Mouse (Mus musculus) midbrain, embryonic 11.5 days (tissue): ENCODE measurements around the gene Mapk8ip2. TPM values are rescaled to one million over a fixed set of nuclear protein-coding genes. Genes with fewer than 3 reads are reported as not detected.
A peak's percentile ranks its signal among the peaks of the same experiment; 100 is the strongest.

Source experiments
- ATAC-seq: fragments of 200-750 bp; cut with Nextera tagmentation; 2 replicates; pipeline ENCODE4 v1.8.0; 2017; ENCODE audit warnings: moderate TSS enrichment, moderate library complexity; ENCODE audit not compliant: low FRiP score
- DNase-seq: peaks from one replicate; pipeline ENCODE4 v3.0.0; 2015; ENCODE audit warnings: low spot score; ENCODE audit errors: missing footprints
- H3K27ac ChIP-seq: fragments of 300-500 bp; sonication (generic); 2 replicates; pipeline ENCODE4 v1.5.1; 2014; ENCODE audit warnings: low read depth, low read length
- H3K27me3 ChIP-seq: fragments of 300-500 bp; sonication (generic); 2 replicates; pipeline ENCODE4 v1.6.1; 2014; ENCODE audit warnings: mild to moderate bottlenecking, low read length, moderate library complexity, mixed read lengths; ENCODE audit not compliant: control insufficient read depth, insufficient read depth
- H3K36me3 ChIP-seq: fragments of 300-500 bp; sonication (generic); 2 replicates; pipeline ENCODE4 v1.6.1; 2014; ENCODE audit warnings: mild to moderate bottlenecking, low read length, moderate library complexity, mixed read lengths; ENCODE audit not compliant: control insufficient read depth, insufficient read depth
- H3K4me1 ChIP-seq: fragments of 300-500 bp; sonication (generic); 2 replicates; pipeline ENCODE4 v1.6.1; 2014; ENCODE audit warnings: low read length; ENCODE audit not compliant: control insufficient read depth, insufficient read depth
- H3K4me2 ChIP-seq: fragments of 300-500 bp; sonication (generic); 2 replicates; pipeline ENCODE4 v1.6.1; 2014; ENCODE audit warnings: mild to moderate bottlenecking, moderate library complexity
- H3K4me3 ChIP-seq: fragments of 300-500 bp; sonication (generic); 2 replicates; pipeline ENCODE4 v1.5.1; 2014; ENCODE audit warnings: low read depth, low read length
- H3K9ac ChIP-seq: fragments of 300-500 bp; sonication (generic); 2 replicates; pipeline ENCODE4 v1.6.1; 2014; ENCODE audit warnings: low read length
- H3K9me3 ChIP-seq: fragments of 300-500 bp; sonication (generic); 2 replicates; pipeline ENCODE4 v1.6.1; 2016; ENCODE audit warnings: low read length; ENCODE audit not compliant: control insufficient read depth
- WGBS: fragments of 180-500 bp; shearing (Covaris S2); extraction: QIAGEN DNeasy Blood & Tissue Kit; methylation state at CpG from one replicate; pipeline ENCODE4 v1.1.7; 2014; 5-methylcytosine and 5-hydroxymethylcytosine counted together
- polyA plus RNA-seq: library from polyadenylated mRNA; unstranded; fragments of >200 nt; fragmentation: Nextera tagmentation; extraction: Ambion mirVana; gene quantifications from 2 replicates; pipeline ENCODE4 v1.2.1, GENCODE M21; 2014

The Mapk8ip2 gene
- 23.6 TPM in 2 replicates for polyA plus RNA-seq

GRCm38 (mm10) chr15:89453865-89454478 is at the start of gene Mapk8ip2:
Mapk8ip2 (plus strand) TSS chr15:89453913.
- H3K27ac ChIP-seq = peak within 1 kb of the TSS; percentile 54

GRCm38 (mm10) chr15:89404831-89405623 is 48.7 kb upstream of the Mapk8ip2 start:
- Histone ChIP-seq H3K4me2 (no peak overlapping the region), H3K4me3 (no peak overlapping the region), H3K27me3 (no peaks in the 10 kb centered on the region), H3K36me3 (no peaks in the 10 kb centered on the region), H3K4me1 (no peaks in the 10 kb centered on the region), H3K27ac (no peak overlapping the region), H3K9me3 (no peaks in the 10 kb centered on the region), H3K9ac (no peak overlapping the region)
- no peak for ATAC-seq
- peak; percentile 54 for DNase-seq
- WGBS = 85% methylated on average over 10 of the region's 10 CpGs

More at GRCm38 (mm10) chr15:89453865-89454478, at the start of gene Mapk8ip2:
- Histone ChIP-seq H3K9ac (peak within 1 kb of the TSS; percentile 84), H3K36me3 (peaks cover 16% of the 10 kb centered on the region; the same call in 1 of the 2 replicates), H3K4me1 (peaks cover 11% of the 10 kb centered on the region), H3K9me3 (no peaks in the 10 kb centered on the region), H3K27me3 (0 out of 2 replicates have a peak, but pooled peaks cover 5% of the 10 kb centered on the region), H3K4me3 (peak within 1 kb of the TSS; percentile 84), H3K4me2 (peak within 1 kb of the TSS; percentile 78)
- DNase-seq (peak; percentile 97), ATAC-seq (peak; percentile 84)
- under 1% methylated on average over 53 of the region's 53 CpGs for WGBS

DNA sequence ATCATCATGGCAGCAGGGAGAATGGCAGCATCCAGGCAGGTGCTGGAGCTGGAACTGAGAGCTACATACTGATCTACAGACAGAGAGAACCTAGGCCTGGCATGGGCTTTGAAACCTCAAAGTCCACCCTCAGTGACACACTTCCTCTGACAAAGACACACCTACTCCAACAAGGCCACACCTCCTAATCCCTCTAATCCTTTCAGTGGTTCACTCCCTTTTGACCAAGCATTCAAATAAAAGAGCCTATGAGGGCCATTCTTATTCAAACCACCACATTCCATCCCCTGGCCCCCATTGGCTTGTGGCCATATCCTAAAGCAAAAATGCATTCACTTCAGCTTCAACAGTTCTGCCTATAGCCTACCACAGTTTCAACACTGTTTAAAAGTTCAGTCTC is 47.0 kb upstream of the Mapk8ip2 start:
- H3K9me3 ChIP-seq = no peaks in the 10 kb centered on the region
- H3K27me3 ChIP-seq = no peaks in the 10 kb centered on the region
- no peak overlapping the region for H3K9ac ChIP-seq
- no peaks in the 10 kb centered on the region for H3K36me3 ChIP-seq
- no peaks in the 10 kb centered on the region for H3K4me1 ChIP-seq
- ATAC-seq = no peak
- no peak overlapping the region for H3K27ac ChIP-seq
- H3K4me2 ChIP-seq = no peak overlapping the region
- H3K4me3 ChIP-seq = no peak overlapping the region
- peak; percentile 21 for DNase-seq

DNA sequence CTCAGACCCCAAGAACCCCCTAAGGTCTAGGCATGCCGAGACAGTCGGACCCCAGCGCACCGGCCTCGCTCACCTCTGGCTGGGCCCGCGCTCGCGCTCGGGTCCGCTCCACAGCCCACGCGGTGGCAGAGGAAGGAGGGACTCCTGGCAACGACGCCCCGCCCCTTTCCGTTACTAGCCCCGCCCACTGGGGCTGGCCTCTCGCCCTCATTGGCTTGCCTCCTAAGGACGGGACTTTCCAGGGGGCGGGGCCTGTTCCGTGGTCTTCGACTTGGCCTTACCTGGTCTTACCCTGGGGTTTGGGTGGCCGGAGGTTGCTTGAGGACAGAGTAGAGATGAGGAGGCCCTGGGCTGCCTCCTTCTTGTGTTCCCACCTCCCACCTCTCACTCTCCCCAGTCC is 43.6 kb upstream of the Mapk8ip2 start, which contains the start of gene Syce3:
TSS of gene Syce3 (minus strand) at position 386 of the 400 bp plus-strand sequence.
- Histone ChIP-seq H3K9ac (no peak within 1 kb of the TSS), H3K36me3 (no peaks in the 10 kb centered on the region), H3K4me2 (no peak within 1 kb of the TSS), H3K4me1 (no peaks in the 10 kb centered on the region), H3K27me3 (no peaks in the 10 kb centered on the region), H3K9me3 (no peaks in the 10 kb centered on the region), H3K27ac (no peak within 1 kb of the TSS), H3K4me3 (no peak within 1 kb of the TSS)
- DNase-seq = peak; percentile 49
- no peak for ATAC-seq
- 83% methylated on average over 16 of the region's 24 CpGs for WGBS

GRCm38 (mm10) chr15:89415282-89415681 is 38.4 kb upstream of the Mapk8ip2 start:
- Histone ChIP-seq H3K27me3 (no peaks in the 10 kb centered on the region), H3K4me3 (no peak overlapping the region), H3K36me3 (peaks cover under 1% of the 10 kb centered on the region; the same call in 1 of the 2 replicates), H3K4me2 (no peak overlapping the region), H3K4me1 (no peaks in the 10 kb centered on the region), H3K9ac (no peak overlapping the region), H3K9me3 (no peaks in the 10 kb centered on the region), H3K27ac (no peak overlapping the region)
- 92% methylated on average over 8 of the region's 8 CpGs for WGBS
- DNase-seq (peak; percentile 47), ATAC-seq (no peak)

- no peak for DNase-seq
- WGBS = 93% methylated on average over 9 of the region's 9 CpGs
- Histone ChIP-seq H3K9ac (no peak overlapping the region), H3K9me3 (no peaks in the 10 kb centered on the region), H3K4me3 (no peak overlapping the region), H3K36me3 (peaks cover 7% of the 10 kb centered on the region; the same call in 1 of the 2 replicates), H3K4me1 (no peaks in the 10 kb centered on the region), H3K27ac (no peak overlapping the region), H3K4me2 (no peak overlapping the region), H3K27me3 (no peaks in the 10 kb centered on the region)
- no peak for ATAC-seq
Measured at GRCm38 (mm10) chr15:89421938-89422337, 31.8 kb upstream of the Mapk8ip2 start.

DNA sequence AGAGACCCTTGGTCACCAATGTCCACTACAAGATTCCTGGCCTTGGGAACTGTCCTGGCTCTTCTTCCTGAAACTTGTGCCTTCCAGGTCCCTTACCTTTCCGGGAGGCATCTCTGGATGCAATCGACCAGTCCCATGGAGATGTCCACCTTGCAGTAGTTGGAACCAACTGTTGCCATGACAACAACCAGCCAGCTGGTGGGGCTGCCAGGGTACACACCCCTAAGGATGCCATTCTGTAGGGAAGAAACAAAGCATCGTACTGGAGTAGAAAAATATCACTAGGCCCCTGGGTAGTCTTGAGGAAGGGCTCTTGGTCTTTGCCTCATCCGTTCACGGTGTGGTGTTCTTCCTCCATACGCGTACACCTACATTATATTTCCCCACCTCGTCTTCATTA is 29.1 kb upstream of the Mapk8ip2 start:
- peaks cover 7% of the 10 kb centered on the region; the same call in 1 of the 2 replicates for H3K36me3 ChIP-seq

GRCm38 (mm10) chr15:89425711-89426121 is 28.0 kb upstream of the Mapk8ip2 start, which contains the start of gene Cpt1b:
Cpt1b (minus strand) TSS chr15:89425863.
- whole genome bisulfite sequencing = 33% methylated on average over 6 of the region's 6 CpGs
- no peaks in the 10 kb centered on the region for H3K9me3 ChIP-seq
- H3K27me3 ChIP-seq = no peaks in the 10 kb centered on the region
- no peak within 1 kb of the TSS for H3K9ac ChIP-seq
- H3K4me3 ChIP-seq = no peak within 1 kb of the TSS
- no peak within 1 kb of the TSS for H3K27ac ChIP-seq
- peaks cover 10% of the 10 kb centered on the region for H3K4me1 ChIP-seq
- no peak for ATAC-seq
- H3K36me3 ChIP-seq = peaks cover 4% of the 10 kb centered on the region; the same call in 1 of the 2 replicates
- no peak for DNase-seq
- H3K4me2 ChIP-seq = no peak within 1 kb of the TSS

More for the DNA sequence above, 29.1 kb upstream of the Mapk8ip2 start:
- no peak overlapping the region for H3K27ac ChIP-seq
- no peak overlapping the region for H3K4me3 ChIP-seq
- DNase-seq = no peak
- H3K4me2 ChIP-seq = no peak overlapping the region
- 86% methylated on average over 8 of the region's 8 CpGs for WGBS
- ATAC-seq = no peak
- H3K27me3 ChIP-seq = no peaks in the 10 kb centered on the region
- no peaks in the 10 kb centered on the region for H3K9me3 ChIP-seq
- no peak overlapping the region for H3K9ac ChIP-seq
- peaks cover 6% of the 10 kb centered on the region for H3K4me1 ChIP-seq

DNA sequence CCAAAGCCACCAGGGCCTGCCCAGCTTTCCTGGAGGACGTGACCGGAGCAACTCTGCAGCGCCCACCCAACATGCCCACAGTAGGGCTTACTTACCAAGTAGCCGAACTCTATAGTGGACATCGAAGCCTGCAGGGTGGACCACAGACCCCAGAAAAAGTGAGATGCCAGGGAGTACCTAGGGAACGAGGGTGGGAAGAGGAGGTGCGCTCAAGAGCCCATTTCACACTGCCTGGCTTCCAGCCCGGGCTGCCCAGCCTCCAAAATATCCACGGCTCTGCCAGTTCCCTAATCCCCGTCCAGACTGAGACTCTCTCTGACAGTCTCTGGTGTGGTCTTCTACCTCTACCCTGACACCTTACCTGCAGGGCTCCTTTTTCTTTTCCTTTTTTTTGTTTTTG is 27.0 kb upstream of the Mapk8ip2 start:
- no peak for ATAC-seq

More for the DNA sequence above, 27.0 kb upstream of the Mapk8ip2 start:
- peaks cover 10% of the 10 kb centered on the region for H3K4me1 ChIP-seq
- H3K4me3 ChIP-seq = no peak overlapping the region
- no peak overlapping the region for H3K27ac ChIP-seq
- 89% methylated on average over 10 of the region's 10 CpGs for WGBS
- no peaks in the 10 kb centered on the region for H3K27me3 ChIP-seq
- no peak for DNase-seq
- H3K36me3 ChIP-seq = peaks cover 4% of the 10 kb centered on the region; the same call in 1 of the 2 replicates
- H3K9me3 ChIP-seq = no peaks in the 10 kb centered on the region
- no peak overlapping the region for H3K9ac ChIP-seq
- no peak overlapping the region for H3K4me2 ChIP-seq
